Mouse (Mus musculus): ENCODE results near the gene Cds1. TPM values are rescaled to one million over a fixed set of nuclear protein-coding genes. Genes with fewer than 3 reads are reported as not detected.

Gene Cds1
- 13.6 and 14.4 TPM in 2 replicates for polyA plus RNA-seq (2012; ENCODE audit: insufficient read depth, insufficient read length, missing spikeins)

- peak within 1 kb of the TSS; percentile 92 for H3K4me3 ChIP-seq (ENCODE audit: insufficient read depth, low read length)
- no peak for TF ChIP-seq CTCF (IDR thresholded peaks at IDR 0.05; ENCODE audit: low read depth, low read length)
- no peak for TF ChIP-seq POLR2A (IDR thresholded peaks at IDR 0.05; ENCODE audit: borderline replicate concordance, low read depth, low read length)
- peaks cover 16% of the 10 kb centered on the region for H3K4me1 ChIP-seq (ENCODE audit: control insufficient read depth, insufficient read depth, low read length)
- H3K27ac ChIP-seq (ENCODE audit: insufficient read depth, low read depth, low read length) = peak within 1 kb of the TSS; percentile 26; the same call in 1 of the 2 replicates
Measured at GRCm38 (mm10) chr5:101764554-101765347, at the start of gene Cds1. TSS of gene Cds1 (plus strand) at chr5:101765130.

DNA sequence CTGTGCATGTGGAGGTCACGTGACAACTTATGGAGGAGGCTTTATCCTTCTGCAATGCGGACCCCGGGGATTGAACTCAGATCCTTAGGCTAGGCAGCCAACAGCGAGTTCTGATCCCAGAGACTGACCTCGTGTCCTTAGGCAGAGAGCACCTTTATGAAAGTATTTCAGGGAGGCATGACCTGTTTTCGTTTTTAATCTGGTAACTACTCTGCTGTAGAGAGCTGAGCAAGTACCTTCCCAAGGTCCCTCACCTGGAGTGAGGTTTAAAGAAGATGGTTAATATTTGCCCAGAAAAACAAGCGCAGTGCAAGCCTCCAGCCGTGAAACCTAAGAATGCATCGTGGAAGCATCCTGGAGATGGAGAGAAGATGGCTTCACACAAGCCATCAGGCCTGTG lies 40.7 kb upstream of the Cds1 start:
- H3K27ac ChIP-seq (ENCODE audit: insufficient read depth, low read depth, low read length) = no peak overlapping the region
- TF ChIP-seq CTCF (IDR thresholded peaks at IDR 0.05; ENCODE audit: low read depth, low read length) = no peak
- no peak for TF ChIP-seq POLR2A (IDR thresholded peaks at IDR 0.05; ENCODE audit: borderline replicate concordance, low read depth, low read length)
- H3K4me3 ChIP-seq (ENCODE audit: insufficient read depth, low read length) = no peak overlapping the region

DNA sequence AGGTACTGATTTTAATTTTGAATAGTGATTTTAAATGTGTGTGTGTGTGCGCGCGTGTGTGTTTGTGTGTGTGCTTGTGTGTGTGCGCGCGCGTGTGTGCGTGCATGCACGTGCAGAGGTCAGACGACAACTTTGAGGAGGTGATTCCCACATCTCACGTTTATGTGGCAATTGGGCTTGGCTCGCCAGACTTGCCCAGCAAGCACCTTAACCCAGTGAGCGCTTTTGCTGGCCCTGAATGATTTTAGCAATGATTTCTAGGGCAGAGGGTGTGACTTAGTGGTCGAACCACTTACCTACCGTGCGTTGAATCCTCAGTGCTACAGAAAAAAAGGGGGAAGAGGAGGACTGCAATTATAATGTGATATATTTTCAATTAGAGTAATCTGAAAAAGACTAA lies 40.2 kb upstream of the Cds1 start:
- H3K4me1 ChIP-seq (ENCODE audit: control insufficient read depth, insufficient read depth, low read length) = no peaks in the 10 kb centered on the region
- no peak overlapping the region for H3K27ac ChIP-seq (ENCODE audit: insufficient read depth, low read depth, low read length)
- TF ChIP-seq POLR2A (IDR thresholded peaks at IDR 0.05; ENCODE audit: borderline replicate concordance, low read depth, low read length) (no peak), CTCF (IDR thresholded peaks at IDR 0.05; ENCODE audit: low read depth, low read length) (no peak)
- H3K4me3 ChIP-seq (ENCODE audit: insufficient read depth, low read length) = no peak overlapping the region

More for the DNA sequence above, 40.7 kb upstream of the Cds1 start:
- no peaks in the 10 kb centered on the region for H3K4me1 ChIP-seq (ENCODE audit: control insufficient read depth, insufficient read depth, low read length)

DNA sequence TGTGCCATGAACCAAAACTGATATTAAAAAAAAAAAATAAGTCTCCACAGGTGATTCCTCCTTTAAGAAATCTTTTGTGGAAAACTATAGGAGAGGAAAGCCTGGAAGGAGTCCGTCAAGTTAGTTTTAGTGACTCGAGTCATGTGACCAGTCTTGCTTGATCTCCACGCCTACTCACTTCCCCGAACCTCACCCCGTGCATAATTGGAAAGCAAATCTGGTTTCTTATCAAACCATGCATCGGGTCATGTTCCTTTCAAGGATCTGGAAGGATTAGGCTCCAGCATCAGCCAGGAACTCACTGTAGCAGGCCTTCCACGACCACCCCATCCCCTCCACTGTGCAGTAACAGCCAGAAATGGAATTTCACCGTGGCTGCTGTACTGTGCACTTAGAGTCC lies 39.2 kb upstream of the Cds1 start:
- H3K4me3 ChIP-seq (ENCODE audit: insufficient read depth, low read length) = no peak overlapping the region
- TF ChIP-seq CTCF (IDR thresholded peaks at IDR 0.05; ENCODE audit: low read depth, low read length) = no peak
- TF ChIP-seq POLR2A (IDR thresholded peaks at IDR 0.05; ENCODE audit: borderline replicate concordance, low read depth, low read length) = no peak
- H3K4me1 ChIP-seq (ENCODE audit: control insufficient read depth, insufficient read depth, low read length) = no peaks in the 10 kb centered on the region
- no peak overlapping the region for H3K27ac ChIP-seq (ENCODE audit: insufficient read depth, low read depth, low read length)

DNA sequence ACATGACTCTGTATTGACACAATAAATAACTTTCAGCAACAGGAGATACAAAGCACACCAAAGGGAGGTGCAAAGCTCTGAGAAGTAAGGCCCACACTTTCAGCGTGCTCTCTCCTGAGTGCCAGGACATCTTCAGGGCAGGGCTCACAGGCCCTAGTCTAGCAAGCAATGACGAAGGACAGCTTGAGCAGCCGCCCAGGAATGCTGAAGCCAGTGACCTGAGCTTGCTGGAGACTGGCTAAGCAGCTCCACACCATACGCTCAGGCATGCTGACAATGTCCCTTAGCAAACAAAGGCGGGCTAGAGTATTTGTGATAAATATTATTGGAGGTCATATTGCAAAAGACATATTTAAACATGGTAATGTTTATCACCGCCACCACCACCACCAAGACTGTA lies 38.6 kb upstream of the Cds1 start:
- Histone ChIP-seq H3K27ac (ENCODE audit: insufficient read depth, low read depth, low read length) (no peak overlapping the region), H3K4me3 (ENCODE audit: insufficient read depth, low read length) (no peak overlapping the region), H3K4me1 (ENCODE audit: control insufficient read depth, insufficient read depth, low read length) (no peaks in the 10 kb centered on the region)
- no peak for TF ChIP-seq CTCF (IDR thresholded peaks at IDR 0.05; ENCODE audit: low read depth, low read length)
- no peak for TF ChIP-seq POLR2A (IDR thresholded peaks at IDR 0.05; ENCODE audit: borderline replicate concordance, low read depth, low read length)

GRCm38 (mm10) chr5:101728304-101728905 lies 36.5 kb upstream of the Cds1 start:
- Histone ChIP-seq H3K4me3 (ENCODE audit: insufficient read depth, low read length) (no peak overlapping the region), H3K27ac (ENCODE audit: insufficient read depth, low read depth, low read length) (no peak overlapping the region), H3K4me1 (ENCODE audit: control insufficient read depth, insufficient read depth, low read length) (no peaks in the 10 kb centered on the region)
- TF ChIP-seq CTCF (IDR thresholded peaks at IDR 0.05; ENCODE audit: low read depth, low read length) = no peak
- TF ChIP-seq POLR2A (IDR thresholded peaks at IDR 0.05; ENCODE audit: borderline replicate concordance, low read depth, low read length) = no peak

GRCm38 (mm10) chr5:101737341-101737740 lies 27.6 kb upstream of the Cds1 start:
- Histone ChIP-seq H3K4me3 (ENCODE audit: insufficient read depth, low read length) (no peak overlapping the region), H3K27ac (ENCODE audit: insufficient read depth, low read depth, low read length) (no peak overlapping the region), H3K4me1 (ENCODE audit: control insufficient read depth, insufficient read depth, low read length) (no peaks in the 10 kb centered on the region)
- TF ChIP-seq CTCF (IDR thresholded peaks at IDR 0.05; ENCODE audit: low read depth, low read length) (no peak), POLR2A (IDR thresholded peaks at IDR 0.05; ENCODE audit: borderline replicate concordance, low read depth, low read length) (no peak)

DNA sequence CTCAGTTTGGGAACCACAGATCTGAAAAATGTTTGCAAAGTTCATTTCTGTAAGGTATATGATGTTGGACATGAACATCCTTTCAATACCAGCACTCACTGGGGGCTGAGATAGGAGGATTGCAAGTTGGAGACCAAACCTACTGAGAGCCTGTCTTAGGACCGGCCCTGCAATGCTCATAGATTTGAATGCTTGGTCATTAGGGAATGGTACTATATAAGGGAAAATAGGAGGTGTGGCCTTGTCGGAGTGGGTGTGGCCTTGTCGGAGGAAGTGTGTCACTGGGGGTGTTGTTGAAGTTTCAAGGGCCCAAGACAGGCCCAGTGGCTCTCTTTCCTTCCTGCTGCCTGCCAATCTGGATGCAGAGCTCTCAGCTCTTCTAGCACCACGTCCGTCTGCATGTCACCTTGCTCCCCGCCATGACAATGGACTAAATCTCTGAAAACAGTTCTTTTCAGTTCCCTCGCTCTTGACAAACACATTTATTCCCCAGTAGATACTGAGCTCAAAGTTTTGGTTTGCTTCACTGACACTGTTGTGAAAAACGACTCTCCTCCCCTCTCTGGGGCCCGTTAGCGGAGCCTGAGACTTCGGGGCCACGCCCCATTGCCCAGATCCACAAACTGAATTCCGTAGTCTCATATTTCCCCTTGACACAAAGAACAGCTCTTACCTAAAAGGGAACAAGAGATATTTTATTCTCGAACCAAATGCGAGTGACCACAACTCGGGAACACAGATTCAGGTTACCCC lies 24.3 kb upstream of the Cds1 start:
- TF ChIP-seq POLR2A (IDR thresholded peaks at IDR 0.05; ENCODE audit: borderline replicate concordance, low read depth, low read length) (no peak), CTCF (IDR thresholded peaks at IDR 0.05; ENCODE audit: low read depth, low read length) (no peak)
- Histone ChIP-seq H3K4me1 (ENCODE audit: control insufficient read depth, insufficient read depth, low read length) (no peaks in the 10 kb centered on the region), H3K4me3 (ENCODE audit: insufficient read depth, low read length) (no peak overlapping the region), H3K27ac (ENCODE audit: insufficient read depth, low read depth, low read length) (no peak overlapping the region)

DNA sequence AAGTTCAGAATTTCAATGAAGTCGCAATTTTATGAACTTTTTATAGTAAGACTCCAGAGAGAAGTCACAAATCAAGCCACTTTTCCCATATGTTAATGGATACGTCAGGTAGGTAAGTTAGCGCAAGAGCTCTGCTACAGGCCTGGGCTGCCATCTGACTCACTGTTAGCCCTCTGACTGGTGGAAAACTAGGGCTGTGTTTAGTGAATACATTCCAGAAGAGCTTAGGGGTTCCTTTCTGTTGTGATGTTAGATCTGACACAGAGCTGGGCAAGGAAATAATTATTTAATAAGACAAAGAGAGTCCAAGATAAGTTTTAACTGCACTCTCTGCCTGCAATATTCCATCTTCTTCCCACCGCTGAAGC lies 23.7 kb upstream of the Cds1 start:
- TF ChIP-seq CTCF (IDR thresholded peaks at IDR 0.05; ENCODE audit: low read depth, low read length) = no peak
- TF ChIP-seq POLR2A (IDR thresholded peaks at IDR 0.05; ENCODE audit: borderline replicate concordance, low read depth, low read length) = no peak
- no peaks in the 10 kb centered on the region for H3K4me1 ChIP-seq (ENCODE audit: control insufficient read depth, insufficient read depth, low read length)
- H3K27ac ChIP-seq (ENCODE audit: insufficient read depth, low read depth, low read length) = no peak overlapping the region
- H3K4me3 ChIP-seq (ENCODE audit: insufficient read depth, low read length) = no peak overlapping the region

GRCm38 (mm10) chr5:101742014-101742413 lies 22.9 kb upstream of the Cds1 start:
- no peak overlapping the region for H3K4me3 ChIP-seq (ENCODE audit: insufficient read depth, low read length)
- H3K4me1 ChIP-seq (ENCODE audit: control insufficient read depth, insufficient read depth, low read length) = no peaks in the 10 kb centered on the region
- H3K27ac ChIP-seq (ENCODE audit: insufficient read depth, low read depth, low read length) = no peak overlapping the region
- TF ChIP-seq CTCF (IDR thresholded peaks at IDR 0.05; ENCODE audit: low read depth, low read length) (no peak), POLR2A (IDR thresholded peaks at IDR 0.05; ENCODE audit: borderline replicate concordance, low read depth, low read length) (no peak)

All from bone marrow macrophage, adult 2 months (primary cell).